Comparison of ENCODE assay signal across 27 mouse cellular contexts in genomic region chr2:173308486-173308885, GRCm38 (mm10). TPM values are rescaled to one million over a fixed set of nuclear protein-coding genes. Genes with fewer than 3 reads are reported as not detected.
DNase-seq lines count a peak whose midpoint lies in the region; ATAC-seq and TF ChIP-seq lines count a peak whose summit lies in the region.
"Had no signal": no experiment of that assay in that cellular context is flagged by ENCODE, and none has a peak within 500 bp of the region (broad histone marks: within the 10 kb centered on the region; RNA-seq: fewer than 3 reads in every experiment).

No protein-coding gene starts in this region.

- no peaks in the 10 kb centered on the region for H3K36me3 ChIP-seq in hindbrain, embryonic 13.5 days
- no peaks in the 10 kb centered on the region for H3K36me3 ChIP-seq in hindbrain, embryonic 12.5 days
- H3K36me3 ChIP-seq in C2C12 (ENCODE audit: control insufficient read depth, insufficient read depth), result no peaks in the 10 kb centered on the region
- H3K36me3 ChIP-seq: embryonic facial prominence, embryonic 13.5 days; hindbrain, embryonic 15.5 days; limb, embryonic 12.5 days; liver, embryonic 15.5 days; midbrain, embryonic 13.5 days; neural tube, embryonic 15.5 days had no signal

- peaks cover 15% of the 10 kb centered on the region; the same call in 1 of the 2 replicates for H3K27me3 ChIP-seq in hindbrain, embryonic 13.5 days
- no peaks in the 10 kb centered on the region; the same call in none of the 2 replicates for H3K27me3 ChIP-seq in hindbrain, embryonic 12.5 days
- H3K27me3 ChIP-seq in C2C12 (ENCODE audit: control insufficient read depth, insufficient read depth, insufficient read length), result no peaks in the 10 kb centered on the region
- H3K27me3 ChIP-seq: embryonic facial prominence, embryonic 13.5 days; liver, embryonic 15.5 days had no signal

- 92% methylated on average over 10 of the region's 10 CpGs for WGBS in hindbrain, embryonic 13.5 days
- 90% methylated on average over 10 of the region's 10 CpGs for WGBS in hindbrain, embryonic 12.5 days
- 85% methylated on average over 10 of the region's 10 CpGs for WGBS in lung, adult 2 months

- TF ChIP-seq POLR2A in lung, adult 2 months (IDR thresholded peaks at IDR 0.05; ENCODE audit: borderline replicate concordance, extremely low read depth, low read depth, low read length), result no peak

- H3K4me1 ChIP-seq in hindbrain, embryonic 13.5 days (replicated peaks), result peaks cover 21% of the 10 kb centered on the region
- peaks cover 17% of the 10 kb centered on the region for H3K4me1 ChIP-seq in hindbrain, embryonic 12.5 days
- H3K4me1 ChIP-seq in lung, adult 2 months (ENCODE audit: control insufficient read depth, insufficient read depth, low read length), result no peaks in the 10 kb centered on the region
- H3K4me1 ChIP-seq: liver, embryonic 15.5 days had no signal

- no peaks in the 10 kb centered on the region for H3K9me3 ChIP-seq in hindbrain, embryonic 13.5 days
- no peaks in the 10 kb centered on the region for H3K9me3 ChIP-seq in hindbrain, embryonic 12.5 days (replicated peaks)
- H3K9me3 ChIP-seq: embryonic facial prominence, embryonic 13.5 days; hindbrain, embryonic 15.5 days; liver, embryonic 15.5 days; midbrain, embryonic 13.5 days; neural tube, embryonic 15.5 days had no signal

- no peak for ATAC-seq in hindbrain, embryonic 13.5 days (ENCODE audit: low FRiP score)
- ATAC-seq in hindbrain, embryonic 12.5 days (ENCODE audit: low FRiP score), result no peak

- peak; percentile 90 for DNase-seq in gastrocnemius, adult 18-20 months (ENCODE audit: low spot score)
- peak; percentile 80 for DNase-seq in gastrocnemius, postnatal 25 days
- DNase-seq in embryo, embryonic 10 days (ENCODE audit: low spot score), result no peak
- DNase-seq in thymus, adult 18-20 months, result no peak
- DNase-seq in lung, adult 2 months, result no peak
- DNase-seq: adrenal gland, adult 8-10 months; cerebellum, adult 8-10 months; cerebellum, postnatal 25 days; embryo, embryonic 11 days; heart, adult 11 months; heart, postnatal 4 days; kidney, adult 8-10 months; layer of hippocampus, adult 9-11 months; lung, postnatal 36 days; right cerebral cortex, postnatal 25 days; spleen, adult 18-20 months; thymus, adult 2 months; thymus, postnatal 36 days had no signal

- H3K9ac ChIP-seq in hindbrain, embryonic 13.5 days, result no peak overlapping the region
- no peak overlapping the region for H3K9ac ChIP-seq in hindbrain, embryonic 12.5 days
- H3K9ac ChIP-seq: embryonic facial prominence, embryonic 13.5 days; hindbrain, embryonic 15.5 days; liver, embryonic 15.5 days; neural tube, embryonic 15.5 days had no signal

- H3K4me3 ChIP-seq in hindbrain, embryonic 13.5 days, result no peak overlapping the region
- H3K4me3 ChIP-seq in hindbrain, embryonic 12.5 days, result no peak overlapping the region
- H3K4me3 ChIP-seq in C2C12 (ENCODE audit: insufficient read depth, poor library complexity, severe bottlenecking), result no peak overlapping the region
- H3K4me3 ChIP-seq in lung, adult 2 months (replicated peaks; ENCODE audit: extremely low read depth, low read depth, low read length), result no peak overlapping the region
- H3K4me3 ChIP-seq: embryonic facial prominence, embryonic 13.5 days; hindbrain, embryonic 15.5 days; liver, embryonic 15.5 days; midbrain, embryonic 13.5 days; neural tube, embryonic 15.5 days had no signal

- no peak for TF ChIP-seq CTCF in C2C12 (IDR thresholded peaks at IDR 0.05; ENCODE audit: control insufficient read depth, insufficient read depth, insufficient read length)
- TF ChIP-seq CTCF in lung, adult 2 months (IDR thresholded peaks at IDR 0.05; ENCODE audit: insufficient read depth, low read length), result no peak

- 0 out of 2 replicates have a peak overlapping the region, but pooled peaks have one; percentile 52 for H3K27ac ChIP-seq in hindbrain, embryonic 13.5 days
- no peak overlapping the region for H3K27ac ChIP-seq in hindbrain, embryonic 12.5 days
- H3K27ac ChIP-seq: embryonic facial prominence, embryonic 13.5 days; limb, embryonic 12.5 days; liver, embryonic 15.5 days had no signal

- no peak overlapping the region for H3K4me2 ChIP-seq in hindbrain, embryonic 13.5 days
- no peak overlapping the region for H3K4me2 ChIP-seq in hindbrain, embryonic 12.5 days (replicated peaks)
- H3K4me2 ChIP-seq: liver, embryonic 15.5 days had no signal

- no peaks in the 10 kb centered on the region for H3K79me2 ChIP-seq in C2C12 (ENCODE audit: control insufficient read depth, insufficient read depth)

- H3ac ChIP-seq in C2C12 (ENCODE audit: control insufficient read depth, insufficient read length, low read depth), result no peak overlapping the region

- no peaks in the 10 kb centered on the region for H3K79me3 ChIP-seq in C2C12 (ENCODE audit: low read depth)

TF ChIP-seq in C2C12, 6 proteins besides CTCF, POLR2A, EP300 and RAD21:
- TF ChIP-seq MYOD1 (IDR thresholded peaks at IDR 0.05; ENCODE audit: control insufficient read depth, insufficient read length, low read depth) (no peak), USF1 (IDR thresholded peaks at IDR 0.05; ENCODE audit: low read depth) (peak; percentile 2), MAX (IDR thresholded peaks at IDR 0.05) (no peak)

RNA-seq across cellular contexts. Expression of gene Pmepa1, which starts 32.2 kb away (rescaled TPM):
- polyA plus RNA-seq in hindbrain, embryonic 13.5 days (2015; fragmentation: Nextera tagmentation; extraction: Ambion mirVana), result 4.7 and 5.2 TPM in 2 replicates
- 5.6 and 6.3 TPM in 2 replicates for polyA plus RNA-seq in hindbrain, embryonic 12.5 days (2016; fragmentation: Nextera tagmentation; extraction: Ambion mirVana)
- polyA plus RNA-seq in C2C12 (2012; fragmentation: generic; extraction: Trizol), result 180 TPM
- total RNA-seq in gastrocnemius, adult 18-20 months (2021), result 10 to 100 TPM; 17.2 to 31.9 TPM
- total RNA-seq in gastrocnemius, postnatal 25 days (2021), result 10 to 100 TPM; 18.2 to 19.2 TPM
- 96.2 and 97.7 TPM in 2 replicates for polyA plus RNA-seq in lung, adult 2 months (2012; rRNA removed)

Comparison
In these comparisons a context has a peak if more than half of its experiments do, and no peak if none do; other contexts are left out.
1. DNase-seq: peak in gastrocnemius, adult 18-20 months (single experiment) and gastrocnemius, postnatal 25 days (single experiment); none in embryo, embryonic 10 days (single experiment), thymus, adult 18-20 months (0 of 2) and lung, adult 2 months (single experiment).
2. RNA of gene Pmepa1, which starts 32.2 kb away (polyA plus RNA-seq): 180 TPM in C2C12 (single experiment) and 96.2 to 97.7 TPM in lung, adult 2 months; 5.6 to 6.3 TPM in hindbrain, embryonic 12.5 days and 4.7 to 5.2 TPM in hindbrain, embryonic 13.5 days; every median in the first group is over 10 times any median in the second.